Mouse (Mus musculus) adrenal gland, adult (tissue): ENCODE data around the gene Gm10358.
"Not testable (repeated sequence)": the region's sequence is repeated elsewhere in the genome, so short reads cannot be mapped to it uniquely, and the experiment has no call there.

ENCODE experiments used
- DNase-seq, 2 experiments: peaks; one replicate each; pipeline ENCODE4 v3.0.0; 2022 to 2023; ENCODE audit warnings: low spot score in 1 of 2; ENCODE audit not compliant: inconsistent age in 2 of 2

The Gm10358 gene

DNA sequence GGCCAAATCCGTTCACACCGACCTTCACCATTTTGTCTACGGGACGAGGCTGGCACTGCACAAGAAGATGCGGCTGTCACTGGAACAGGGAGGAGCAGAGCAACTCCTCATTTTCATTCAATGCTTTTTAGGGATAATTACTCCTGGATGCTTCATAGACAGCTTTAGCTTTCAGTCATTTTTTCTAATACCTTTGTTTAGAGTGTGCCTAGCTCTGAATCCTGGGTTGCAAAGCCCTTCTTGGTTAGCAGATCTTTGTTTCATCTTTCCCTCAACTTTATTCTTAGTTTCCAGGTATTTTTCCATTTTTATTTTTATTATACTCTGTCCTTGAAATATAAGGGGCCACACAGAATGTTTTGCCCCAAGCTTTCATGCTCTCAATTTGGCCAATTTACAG, at the start of gene Gm10358:
Gm10358 (minus strand) TSS at position 101 of the 400 bp plus-strand sequence.
- DNase-seq, result no peak

DNA sequence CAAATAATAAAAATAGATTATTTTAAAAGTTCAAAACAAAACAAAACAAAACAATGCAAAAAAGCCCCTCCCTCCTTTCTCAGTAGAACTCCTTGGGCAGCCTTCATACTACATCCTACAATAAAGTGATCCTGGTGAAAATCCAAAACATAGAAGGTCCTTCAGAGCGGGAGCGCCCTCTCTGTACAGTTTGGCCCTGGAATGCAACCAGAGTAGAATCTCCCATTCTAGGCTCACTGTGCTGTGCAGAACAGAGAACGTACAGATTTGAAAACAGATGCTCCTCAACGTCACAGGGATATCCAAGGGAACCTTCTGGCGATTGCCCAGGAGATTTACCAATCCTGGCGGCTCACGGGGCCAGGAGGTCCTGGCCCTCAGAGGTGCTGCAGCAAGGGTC, 42.0 kb upstream of the Gm10358 start, which contains the start of gene Iqcm:
Iqcm (plus strand) TSS at position 301 of the 400 bp plus-strand sequence.
- DNase-seq, result no peak

DNA sequence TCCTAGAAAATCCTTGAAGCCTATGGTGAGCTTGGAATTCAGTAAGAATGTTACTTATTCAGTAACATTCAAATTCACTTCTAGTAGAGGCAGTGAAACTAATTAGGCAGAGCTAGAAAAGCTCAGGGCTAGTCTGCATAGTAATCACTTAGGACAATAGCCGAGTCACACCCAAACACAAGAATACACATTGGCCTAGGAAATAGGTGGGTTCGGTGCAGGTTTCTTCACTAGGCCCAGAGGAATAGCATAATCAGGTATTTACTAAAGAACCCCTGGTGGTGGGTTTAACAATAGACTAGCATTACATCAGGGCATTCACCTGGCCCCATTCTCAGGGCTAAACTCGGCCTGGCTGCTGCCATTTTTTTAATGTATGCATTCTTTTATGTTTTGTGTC, 9.3 kb upstream of the Gm10358 start:
- not testable (repeated sequence) for DNase-seq

DNA sequence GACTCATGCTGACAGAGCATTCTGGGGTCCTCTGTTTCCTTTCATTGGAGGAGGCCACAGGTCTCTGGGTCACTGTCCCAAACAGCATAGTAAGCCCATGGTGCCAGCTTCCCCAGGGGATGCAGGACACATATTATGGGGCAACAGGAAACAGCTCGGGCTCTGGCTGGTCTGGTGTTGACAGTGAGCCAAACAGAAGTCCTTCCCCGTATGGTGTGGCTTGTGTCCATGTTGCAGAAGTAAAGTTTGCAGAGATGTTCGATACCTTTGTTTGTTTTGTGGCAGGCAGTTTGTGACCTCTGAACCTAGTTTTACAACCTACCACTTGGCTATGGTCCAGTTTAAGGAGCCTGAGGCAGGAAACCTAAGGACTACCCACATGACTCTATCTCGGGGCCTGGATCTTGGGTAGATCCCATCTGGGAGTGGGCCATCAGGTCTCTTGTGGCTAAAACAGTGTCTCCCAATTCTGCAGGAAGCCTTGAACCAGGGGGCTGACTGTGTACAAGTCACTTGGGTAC, 21.6 kb downstream of the Gm10358 start:
- no peak for DNase-seq

DNA sequence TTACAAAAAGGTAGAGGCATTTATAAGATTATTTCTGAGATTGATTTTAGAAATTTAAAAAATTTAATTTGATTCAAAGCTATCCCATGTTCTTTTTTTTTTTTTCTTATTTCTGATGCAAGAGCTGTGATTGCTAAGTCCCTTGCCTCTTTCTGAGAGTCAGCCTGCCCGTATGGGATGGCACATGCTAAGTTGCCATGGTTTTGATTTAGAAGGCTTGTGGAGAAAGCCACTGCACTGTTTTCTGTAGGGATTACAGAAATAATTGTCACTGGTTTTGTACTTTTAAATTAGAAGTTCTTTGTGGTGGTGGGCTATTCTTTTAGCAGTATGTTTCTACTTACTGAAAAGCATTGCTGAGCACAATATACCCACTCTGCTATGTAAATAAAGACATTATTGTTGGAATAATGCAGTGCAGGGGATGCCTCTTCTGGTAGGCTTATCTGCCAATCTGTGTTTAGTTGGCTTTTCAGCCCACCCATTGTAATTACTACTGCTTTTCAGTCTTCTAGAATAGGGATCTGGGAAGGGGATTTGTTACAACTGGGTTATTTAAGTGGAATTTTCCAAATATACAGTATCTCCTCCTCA, 30.8 kb downstream of the Gm10358 start:
- no peak for DNase-seq

DNA sequence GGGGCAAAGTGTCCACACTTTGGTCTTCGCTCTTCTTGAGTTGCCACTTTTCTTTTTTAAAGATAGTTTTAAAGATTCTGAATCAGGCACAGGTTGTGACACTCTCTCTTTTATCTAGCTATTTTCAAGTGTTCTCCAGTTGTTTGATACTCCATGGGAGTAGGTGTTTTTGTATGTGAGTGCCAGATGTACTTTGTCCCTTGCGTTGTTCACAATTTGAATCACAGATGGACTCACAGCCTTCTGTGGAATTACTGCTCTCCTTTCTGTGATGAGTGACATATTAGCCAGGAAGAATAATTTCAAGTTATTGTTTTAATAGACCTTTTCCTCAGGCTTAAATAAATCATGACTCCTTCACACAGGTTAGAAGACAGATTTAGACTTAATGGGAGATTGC, 34.4 kb downstream of the Gm10358 start:
- no peak for DNase-seq
